Mouse (Mus musculus) neutrophil, adult 5-6 weeks (primary cell): ENCODE results near the gene Olfr524. TPM values are rescaled to one million over a fixed set of nuclear protein-coding genes. Genes with fewer than 3 reads are reported as not detected.

Experiments used
- total RNA-seq: library from RNA; stranded (forward); fragments of 200-1000 nt; gene quantifications from 2 replicates; pipeline ENCODE4 v1.2.3, GENCODE M21; 2017

Gene Olfr524
- total RNA-seq, 1 experiment from 2014 or later = not detected

Other genes with a start within 250 kb of the Olfr524 start
- gene 6430531B16Rik, start 227.2 kb downstream of the Olfr524 start, total RNA-seq = 2.2 TPM in 2 replicates
- gene Adam8, start 213.4 kb downstream of the Olfr524 start, total RNA-seq = 217 and 224 TPM in 2 replicates
- 22.7 and 27.9 TPM in 2 replicates for gene Zfp511, start 169.6 kb downstream of the Olfr524 start, total RNA-seq
- gene Tubgcp2, start 169.3 kb downstream of the Olfr524 start, total RNA-seq = 15.6 and 16.8 TPM in 2 replicates
- gene Msx3, start 156.9 kb downstream of the Olfr524 start, total RNA-seq = not detected in 2 replicates
- not detected in 2 replicates for gene Caly, start 123.4 kb downstream of the Olfr524 start, total RNA-seq
- gene Prap1, start 112.6 kb downstream of the Olfr524 start, total RNA-seq = not detected in 2 replicates
- 1.9 TPM in 1 of 2 replicates, not detected in the other for gene Fuom, start 103.5 kb downstream of the Olfr524 start, total RNA-seq
- 2.2 and 4.9 TPM in 2 replicates for gene Paox, start 90.2 kb downstream of the Olfr524 start, total RNA-seq
- gene Echs1, start 89.5 kb downstream of the Olfr524 start, total RNA-seq = 20.0 and 45.2 TPM in 2 replicates
- 5.0 and 13.8 TPM in 2 replicates for gene Mtg1, start 68.4 kb downstream of the Olfr524 start, total RNA-seq
- gene Sprn, start 51.1 kb downstream of the Olfr524 start, total RNA-seq = not detected in 2 replicates
- not detected in 2 replicates for gene Olfr522, start 41.2 kb downstream of the Olfr524 start, total RNA-seq
- gene Olfr523, start 32.7 kb downstream of the Olfr524 start, total RNA-seq = 0.23 TPM in 1 of 2 replicates, not detected in the other
- gene Cd163l1, start 12.3 kb upstream of the Olfr524 start, total RNA-seq = 0.47 and 1.6 TPM in 2 replicates
- 4.4 and 4.7 TPM in 2 replicates for gene 5830411N06Rik, start 41.3 kb upstream of the Olfr524 start, total RNA-seq
- not detected in 2 replicates for gene Olfr525, start 114.9 kb upstream of the Olfr524 start, total RNA-seq
- 0.37 TPM in 1 of 2 replicates, not detected in the other for gene Olfr527, start 128.1 kb upstream of the Olfr524 start, total RNA-seq
- not detected in 2 replicates for gene Olfr60, start 155.7 kb upstream of the Olfr524 start, total RNA-seq
- gene Olfr530, start 170.4 kb upstream of the Olfr524 start, total RNA-seq = not detected in 2 replicates
- gene Olfr531, start 197.0 kb upstream of the Olfr524 start, total RNA-seq = not detected in 2 replicates
- not detected in 2 replicates for gene Olfr532, start 215.7 kb upstream of the Olfr524 start, total RNA-seq